Mouse (Mus musculus) heart, postnatal 0 days (tissue): ENCODE measurements around the gene Ephb6. TPM values are rescaled to one million over a fixed set of nuclear protein-coding genes. Genes with fewer than 3 reads are reported as not detected.

Source experiments
- ATAC-seq: fragments of 200-750 bp; cut with Nextera tagmentation; 2 replicates; pipeline ENCODE4 v1.8.0; 2017; ENCODE audit warnings: low read depth, moderate number of reproducible peaks, moderate library complexity; ENCODE audit not compliant: insufficient read depth
- DNase-seq: peaks from one replicate; pipeline ENCODE4 v3.0.0-alpha.2; 2016; ENCODE audit warnings: low spot score
- H3K27ac ChIP-seq: fragments of 300-500 bp; sonication (generic); 2 replicates; pipeline ENCODE4 v1.5.1; 2014; ENCODE audit warnings: low read depth, mild to moderate bottlenecking
- H3K27me3 ChIP-seq: fragments of 300-500 bp; sonication (generic); 2 replicates; pipeline ENCODE4 v1.6.1; 2014; ENCODE audit warnings: low read length, mixed read lengths; ENCODE audit not compliant: control insufficient read depth, insufficient read depth
- H3K36me3 ChIP-seq: fragments of 300-500 bp; sonication (generic); replicated peaks from 2 replicates; pipeline ENCODE4 v1.6.1; 2014; ENCODE audit warnings: low read length, mixed read lengths; ENCODE audit not compliant: control insufficient read depth, insufficient read depth
- H3K4me1 ChIP-seq: fragments of 300-500 bp; sonication (generic); 2 replicates; pipeline ENCODE4 v1.6.1; 2014; ENCODE audit warnings: antibody characterized with exemption; ENCODE audit not compliant: control insufficient read depth, insufficient read depth
- H3K4me2 ChIP-seq: fragments of 300-500 bp; sonication (generic); 2 replicates; pipeline ENCODE4 v1.6.1; 2014; ENCODE audit warnings: low read depth, mild to moderate bottlenecking, low read length, moderate library complexity
- H3K4me3 ChIP-seq: fragments of 300-500 bp; sonication (generic); 2 replicates; pipeline ENCODE4 v1.5.1; 2014; ENCODE audit warnings: low read depth, low read length
- H3K9ac ChIP-seq: fragments of 300-500 bp; sonication (generic); replicated peaks from 2 replicates; pipeline ENCODE4 v1.6.1; 2014; ENCODE audit warnings: low read depth, low read length, mixed read lengths
- H3K9me3 ChIP-seq: fragments of 300-500 bp; sonication (generic); replicated peaks from 2 replicates; pipeline ENCODE4 v1.6.1; 2016; ENCODE audit warnings: low read length; ENCODE audit not compliant: control insufficient read depth
- CTCF ChIP-seq: IDR thresholded peaks from 2 replicates; pipeline ENCODE4 v1.5.1; 2016; ENCODE audit warnings: antibody characterized with exemption, control low read depth, low read depth
- EP300 ChIP-seq: IDR thresholded peaks from 2 replicates; pipeline ENCODE4 v1.6.1; 2016; ENCODE audit warnings: antibody characterized with exemption, low read depth
- WGBS: fragments of 180-500 bp; shearing (Covaris S2); extraction: QIAGEN DNeasy Blood & Tissue Kit; methylation state at CpG from one replicate; pipeline ENCODE4 v1.1.7; 2014; 5-methylcytosine and 5-hydroxymethylcytosine counted together
- polyA plus RNA-seq: library from polyadenylated mRNA; unstranded; fragments of >200 nt; fragmentation: Nextera tagmentation; extraction: Ambion mirVana; gene quantifications from 2 replicates; pipeline ENCODE4 v1.2.1, GENCODE M21; 2015
- total RNA-seq: library from RNA; depleted of rRNA; stranded (reverse); fragments of >200 nt; gene quantifications from 2 replicates; pipeline ENCODE4 v1.2.3, GENCODE M21; 2014; ENCODE audit warnings: low replicate concordance

Ephb6 gene
- total and polyA plus RNA-seq, 2 experiments from 2014 or later = 1.8 to 2.1 TPM

DNA sequence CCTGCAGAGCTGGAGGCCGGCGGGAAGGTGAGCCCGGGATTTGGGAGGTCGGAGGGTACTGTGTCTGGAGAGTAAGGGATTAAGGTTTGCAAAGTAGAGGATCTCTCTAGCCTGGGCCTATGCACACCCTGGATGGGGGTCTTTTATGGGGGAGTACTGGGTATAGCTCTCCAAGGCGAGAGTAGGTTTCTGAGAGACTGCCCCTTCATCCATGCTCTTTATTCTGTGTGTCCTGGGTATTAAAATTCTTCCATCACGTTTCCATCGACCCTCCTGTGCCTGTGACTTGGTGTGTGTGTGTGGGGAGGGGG is 467 bp downstream of the Ephb6 start:
- TF ChIP-seq CTCF = no peak
- TF ChIP-seq EP300 = no peak
- Histone ChIP-seq H3K9me3 (no peaks in the 10 kb centered on the region), H3K4me3 (peak overlapping the region; percentile 85), H3K36me3 (no peaks in the 10 kb centered on the region), H3K27me3 (peaks cover 12% of the 10 kb centered on the region), H3K9ac (peak overlapping the region; percentile 64; the same call in 1 of the 2 replicates), H3K4me1 (no peaks in the 10 kb centered on the region), H3K27ac (no peak overlapping the region), H3K4me2 (peak overlapping the region; percentile 97)
- DNase-seq (no peak), ATAC-seq (no peak)
- WGBS = 1% methylated on average over 7 of the region's 7 CpGs

DNA sequence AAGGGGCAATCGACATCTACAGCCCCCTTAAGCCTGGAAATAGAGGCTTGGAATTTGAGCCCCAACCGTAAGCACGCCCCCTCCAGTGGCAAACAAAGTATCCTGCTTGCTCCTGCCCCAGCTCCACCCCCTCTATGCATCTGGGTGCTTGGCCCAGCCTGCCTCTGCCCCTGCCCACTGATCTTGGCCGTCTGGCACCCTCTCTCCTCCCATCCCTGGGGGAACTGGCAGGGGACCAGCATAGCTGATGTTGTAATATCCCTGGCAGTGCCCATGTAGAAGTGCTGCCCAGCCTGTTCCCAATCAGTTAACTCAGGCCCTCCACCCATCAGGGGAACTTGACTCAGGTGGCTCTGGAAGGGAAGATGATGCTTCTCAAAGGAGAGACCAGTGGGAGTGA is 932 bp downstream of the Ephb6 start:
- no peak for DNase-seq
- WGBS = 14% methylated on average over 4 of the region's 4 CpGs
- H3K9ac ChIP-seq = 0 out of 2 replicates have a peak overlapping the region, but pooled peaks have one; percentile 64

DNA sequence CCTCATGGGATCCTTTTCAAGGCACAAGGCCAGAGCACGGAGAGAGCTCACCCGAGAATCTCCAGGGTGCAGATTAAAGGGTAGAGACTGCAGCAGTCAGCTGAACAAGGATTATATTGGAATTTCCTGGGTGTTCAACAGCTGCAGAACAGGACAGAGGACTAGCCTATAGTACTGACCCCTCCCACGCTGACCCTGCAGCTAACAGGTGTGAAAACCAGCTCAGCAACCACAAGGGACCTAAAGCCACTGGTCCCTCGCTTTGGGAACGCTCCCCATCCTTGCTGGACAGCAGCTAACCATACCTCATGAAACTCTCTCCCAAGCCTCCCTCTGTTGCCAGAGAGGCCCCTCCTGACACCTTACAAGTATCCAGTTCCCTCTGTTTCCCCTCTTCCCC is 2.4 kb downstream of the Ephb6 start:
- Histone ChIP-seq H3K9ac (no peak overlapping the region), H3K4me2 (no peak overlapping the region), H3K36me3 (no peaks in the 10 kb centered on the region), H3K27me3 (peaks cover 12% of the 10 kb centered on the region), H3K27ac (no peak overlapping the region), H3K4me3 (no peak overlapping the region), H3K4me1 (no peaks in the 10 kb centered on the region), H3K9me3 (no peaks in the 10 kb centered on the region)
- no peak for ATAC-seq
- 48% methylated on average over 5 of the region's 5 CpGs for WGBS
- TF ChIP-seq EP300 = no peak
- no peak for TF ChIP-seq CTCF
- DNase-seq = no peak

More for the DNA sequence above, 932 bp downstream of the Ephb6 start:
- H3K4me3 ChIP-seq = 0 out of 2 replicates have a peak overlapping the region, but pooled peaks have one; percentile 85
- H3K4me1 ChIP-seq = no peaks in the 10 kb centered on the region
- ATAC-seq = no peak
- no peak overlapping the region for H3K27ac ChIP-seq
- peak overlapping the region; percentile 97; the same call in 1 of the 2 replicates for H3K4me2 ChIP-seq
- TF ChIP-seq CTCF = no peak
- no peak for TF ChIP-seq EP300
- H3K9me3 ChIP-seq = no peaks in the 10 kb centered on the region
- no peaks in the 10 kb centered on the region for H3K36me3 ChIP-seq
- H3K27me3 ChIP-seq = peaks cover 12% of the 10 kb centered on the region

DNA sequence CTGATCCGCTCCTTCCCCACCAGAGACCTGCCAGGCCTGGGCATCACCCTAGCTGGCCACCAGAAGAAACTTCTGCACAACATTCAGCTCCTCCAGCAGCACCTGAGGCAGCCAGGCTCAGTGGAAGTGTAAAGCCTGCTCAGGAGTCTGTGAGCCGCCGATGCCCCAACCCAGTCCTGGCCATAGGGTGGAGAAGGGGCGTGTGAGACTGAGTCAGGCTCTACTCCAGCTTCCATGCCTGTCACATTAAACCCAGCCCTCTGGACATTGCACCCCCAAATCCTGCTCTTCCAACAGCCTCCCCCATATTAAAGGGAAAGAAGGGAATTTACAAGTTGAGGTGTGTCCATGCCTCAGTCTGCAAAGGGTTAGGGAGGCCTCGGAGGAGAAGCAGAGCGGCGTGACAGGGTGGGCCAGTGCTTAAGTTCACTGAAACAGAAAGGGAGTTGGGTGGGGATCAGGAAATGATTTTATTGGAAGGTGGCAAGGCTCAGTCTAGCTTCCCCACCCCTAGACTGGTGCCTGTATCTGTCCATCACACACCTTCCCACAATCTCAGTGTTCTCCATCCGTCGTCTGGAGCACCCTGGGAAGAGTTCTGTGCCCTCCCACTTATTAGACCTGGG is 15.0 kb downstream of the Ephb6 start:
- H3K4me1 ChIP-seq = no peaks in the 10 kb centered on the region
- no peak overlapping the region for H3K27ac ChIP-seq
- DNase-seq (no peak), ATAC-seq (no peak)
- WGBS = 79% methylated on average over 9 of the region's 9 CpGs
- no peak overlapping the region for H3K4me3 ChIP-seq
- no peak overlapping the region for H3K4me2 ChIP-seq
- H3K36me3 ChIP-seq = no peaks in the 10 kb centered on the region
- no peaks in the 10 kb centered on the region for H3K27me3 ChIP-seq
- TF ChIP-seq CTCF (no peak), EP300 (no peak)
- H3K9me3 ChIP-seq = no peaks in the 10 kb centered on the region
- no peak overlapping the region for H3K9ac ChIP-seq

DNA sequence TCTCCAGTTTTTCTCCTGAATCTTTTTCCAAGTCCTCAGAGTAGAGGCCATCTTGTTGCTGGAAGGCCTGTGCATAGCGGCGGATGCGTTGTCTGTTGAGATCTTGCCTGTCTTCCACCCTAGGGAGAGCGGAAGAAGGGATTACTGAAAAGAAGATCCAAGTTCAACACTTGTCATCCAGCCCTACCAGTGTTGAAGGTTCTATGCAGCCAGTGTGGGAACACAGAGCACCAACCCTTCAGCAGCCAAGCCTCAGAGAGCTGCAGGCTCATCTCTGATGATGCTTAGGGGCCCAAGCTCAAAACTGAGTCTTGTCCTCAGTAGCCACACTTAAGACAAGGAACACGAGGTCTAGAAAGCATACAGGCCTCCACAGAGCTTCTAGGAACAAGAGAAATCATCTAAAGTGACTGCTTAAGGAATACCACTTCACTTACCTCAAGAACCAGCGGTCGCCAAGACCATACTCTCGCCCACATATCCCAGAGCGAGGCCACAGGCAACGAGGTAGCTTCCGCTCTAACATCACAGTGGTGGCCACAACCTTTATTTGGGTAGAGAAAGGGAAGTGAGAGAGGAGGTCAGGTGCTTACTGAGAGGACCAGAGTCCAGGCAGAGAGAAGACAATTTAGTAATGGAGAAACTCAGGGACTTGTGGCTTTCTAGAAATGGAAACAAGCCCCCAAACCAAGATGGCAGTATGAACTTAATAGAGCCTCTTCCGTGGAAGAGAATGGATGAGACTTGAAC is 16.1 kb downstream of the Ephb6 start:
- Histone ChIP-seq H3K27me3 (no peaks in the 10 kb centered on the region), H3K4me1 (no peaks in the 10 kb centered on the region), H3K4me3 (no peak overlapping the region), H3K9ac (no peak overlapping the region), H3K27ac (no peak overlapping the region), H3K9me3 (no peaks in the 10 kb centered on the region), H3K4me2 (no peak overlapping the region), H3K36me3 (no peaks in the 10 kb centered on the region)
- DNase-seq (no peak), ATAC-seq (no peak)
- 81% methylated on average over 12 of the region's 12 CpGs for WGBS
- TF ChIP-seq CTCF (no peak), EP300 (no peak)

DNA sequence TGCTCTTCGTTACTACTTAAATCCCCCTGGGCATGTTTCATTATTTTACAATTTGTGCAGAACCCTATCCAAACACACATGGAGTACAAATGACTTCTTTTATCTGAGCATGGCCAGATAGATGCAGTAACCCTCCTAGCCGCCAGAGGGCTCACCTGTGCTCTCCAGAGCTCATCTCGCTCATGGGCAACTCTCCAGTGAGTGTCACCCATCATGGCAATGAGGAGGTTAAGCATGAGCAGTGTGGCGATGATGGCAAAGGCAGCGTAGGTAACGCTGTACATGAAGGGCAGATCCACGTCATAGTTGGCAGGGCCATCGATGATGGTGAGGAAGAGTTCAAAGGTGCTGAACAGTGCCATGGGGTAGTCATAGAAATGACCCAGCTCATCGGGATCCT is 17.4 kb downstream of the Ephb6 start:
- no peak for DNase-seq
- Histone ChIP-seq H3K9ac (no peak overlapping the region), H3K4me2 (no peak overlapping the region), H3K9me3 (no peaks in the 10 kb centered on the region), H3K4me1 (no peaks in the 10 kb centered on the region), H3K27me3 (no peaks in the 10 kb centered on the region), H3K36me3 (no peaks in the 10 kb centered on the region), H3K27ac (no peak overlapping the region), H3K4me3 (no peak overlapping the region)
- ATAC-seq = no peak
- WGBS = 67% methylated on average over 9 of the region's 9 CpGs
- TF ChIP-seq CTCF = peak; percentile 17; the same call in 1 of the 2 replicates
- no peak for TF ChIP-seq EP300
